Mouse (Mus musculus) C2C12 (cell line): ENCODE results near the gene Chchd10.

ENCODE experiments used
- CTCF ChIP-seq: IDR thresholded peaks from one replicate; pipeline ENCODE4 v1.5.1; 2011; ENCODE audit not compliant: control insufficient read depth, insufficient read depth, insufficient read length
- MAX ChIP-seq: IDR thresholded peaks from one replicate; pipeline ENCODE4 v1.6.1; 2011; ENCODE audit warnings: mild to moderate bottlenecking, control low read depth
- USF1 ChIP-seq: IDR thresholded peaks from one replicate; pipeline ENCODE4 v1.6.1; 2011; ENCODE audit warnings: low read depth, mild to moderate bottlenecking, control low read depth, moderate library complexity

GRCm38 (mm10) chr10:75978835-75979157 is 45.9 kb downstream of the Chchd10 start:
- TF ChIP-seq CTCF (no peak), USF1 (no peak), MAX (no peak)
